Mouse (Mus musculus) ES-E14 (cell line): Measurements from ENCODE around the gene Hsh2d. TPM values are rescaled to one million over a fixed set of nuclear protein-coding genes. Genes with fewer than 3 reads are reported as not detected.
A peak's percentile ranks its signal among the peaks of the same experiment; 100 is the strongest.

Experiments
- DNase-seq: peaks from one replicate; pipeline ENCODE4 v3.0.0-alpha.2; 2013; ENCODE audit warnings: low read depth, low spot score
- H3K27ac ChIP-seq: 2 replicates; pipeline ENCODE4 v1.5.1; 2012; ENCODE audit warnings: low read depth, mild to moderate bottlenecking, low read length, moderate library complexity, mixed read lengths; ENCODE audit not compliant: poor library complexity, insufficient read depth, severe bottlenecking
- H3K36me3 ChIP-seq: 2 replicates; pipeline ENCODE4 v1.6.1; 2012; ENCODE audit warnings: mild to moderate bottlenecking, low read length, moderate library complexity, mixed read lengths; ENCODE audit not compliant: control insufficient read depth, poor library complexity, insufficient read depth, severe bottlenecking
- H3K4me1 ChIP-seq, 2 experiments: fragments of 150-350 bp in 1 of 2; sonication (generic) in 1 of 2; 2 replicates each; pipeline ENCODE4 v1.6.1; 2012; ENCODE audit warnings: low read length in 2 of 2, mild to moderate bottlenecking in 1 of 2, mixed read lengths in 1 of 2; ENCODE audit not compliant: control insufficient read depth in 2 of 2, insufficient read depth in 2 of 2, poor library complexity in 1 of 2
- H3K4me3 ChIP-seq, 2 experiments: fragments of 150-350 bp in 1 of 2; sonication (generic) in 1 of 2; 2 replicates each; pipeline ENCODE4 v1.5.1; 2012; ENCODE audit warnings: low read length in 2 of 2, low read depth in 1 of 2, mild to moderate bottlenecking in 1 of 2, mixed read lengths in 1 of 2; ENCODE audit not compliant: insufficient read depth in 1 of 2, poor library complexity in 1 of 2, severe bottlenecking in 1 of 2
- H3K9ac ChIP-seq: 2 replicates; pipeline ENCODE4 v1.6.1; 2012; ENCODE audit warnings: low read depth, mild to moderate bottlenecking, low read length, mixed read lengths; ENCODE audit not compliant: poor library complexity, insufficient read depth, severe bottlenecking
- H3K9me3 ChIP-seq: fragments of 150-350 bp; sonication (generic); 2 replicates; pipeline ENCODE4 v1.6.1; 2012; ENCODE audit warnings: low read depth, mild to moderate bottlenecking, low read length; ENCODE audit not compliant: control insufficient read depth, insufficient read depth
- CHD2 ChIP-seq: IDR thresholded peaks from 2 replicates; pipeline ENCODE4 v1.6.1; 2014; ENCODE audit warnings: mild to moderate bottlenecking, low read depth, low read length, inconsistent platforms
- HCFC1 ChIP-seq: IDR thresholded peaks from 2 replicates; pipeline ENCODE4 v1.6.1; 2012; ENCODE audit warnings: low read length, inconsistent platforms, borderline replicate concordance; ENCODE audit not compliant: insufficient read depth
- MAFK ChIP-seq: IDR thresholded peaks from 2 replicates; pipeline ENCODE4 v1.6.1; 2014; ENCODE audit warnings: mild to moderate bottlenecking, low read depth, low read length, inconsistent platforms; ENCODE audit not compliant: insufficient read depth
- ZC3H11A ChIP-seq: IDR thresholded peaks from 2 replicates; pipeline ENCODE4 v1.6.1; 2012; ENCODE audit warnings: low read depth, mild to moderate bottlenecking, inconsistent platforms, low read length, borderline replicate concordance
- ZNF384 ChIP-seq: IDR thresholded peaks from 2 replicates; pipeline ENCODE4 v1.6.1; 2012; ENCODE audit warnings: low read depth, low read length, inconsistent platforms
- in situ Hi-C, 2 experiments: fragments of 600-800 bp; cut with MboI; formaldehyde crosslinking; loops; one replicate each; pipeline ENCODE4 v1.15.1; 2025; ENCODE audit warnings: low sequenced_read_pairs in 2 of 2, inconsistent platforms in 1 of 2; ENCODE audit not compliant: unreplicated experiment in 2 of 2
- total RNA-seq: library from RNA; depleted of rRNA; stranded (reverse); fragments of 300-350 nt; gene quantifications from 2 replicates; pipeline ENCODE4 v1.2.3, GENCODE M21; 2012

The Hsh2d gene
- total RNA-seq, 1 experiment, result 0.45 TPM

- no peaks in the 10 kb centered on the region for H3K36me3 ChIP-seq
- H3K27ac ChIP-seq, result no peak overlapping the region
- H3K4me1 ChIP-seq, result 0 out of 4 replicates have a peak, but pooled peaks cover 0 to 1% of the 10 kb centered on the region in 2 experiments
- H3K9ac ChIP-seq, result no peak overlapping the region
- no peaks in the 10 kb centered on the region for H3K9me3 ChIP-seq
- DNase-seq, result no peak
- in situ Hi-C loops, result no loop called here
- no peak overlapping the region for H3K4me3 ChIP-seq
- TF ChIP-seq HCFC1 (no peak), MAFK (no peak), ZC3H11A (no peak), CHD2 (no peak), ZNF384 (no peak)
Observed at GRCm38 (mm10) chr8:72192065-72192464, 2.6 kb downstream of the Hsh2d start.

DNA sequence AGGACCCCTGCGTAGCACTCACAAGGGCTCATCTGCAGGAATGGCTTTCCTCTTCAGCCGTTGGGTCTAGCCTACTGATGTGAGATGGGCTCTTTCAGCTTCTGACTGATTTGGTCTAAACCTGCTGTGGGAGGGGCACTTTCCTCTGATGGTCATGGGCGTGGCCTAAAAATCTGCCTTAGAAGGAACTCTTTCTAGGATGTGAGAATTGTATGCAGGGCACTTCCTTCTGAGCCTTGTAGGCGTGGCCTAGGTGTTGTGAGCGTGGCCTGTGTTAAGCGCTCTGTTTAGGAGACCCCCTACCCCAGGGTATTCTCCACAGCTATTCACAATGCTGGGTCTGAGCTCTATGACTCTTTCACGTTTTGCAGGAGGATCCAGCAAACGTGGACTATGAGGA is 8.6 kb downstream of the Hsh2d start:
- Histone ChIP-seq H3K36me3 (no peaks in the 10 kb centered on the region), H3K9me3 (no peaks in the 10 kb centered on the region), H3K4me3 (peak overlapping the region in 1 of 2 experiments; percentile 48; a peak in 1 of 4 replicates), H3K4me1 (peaks cover 1 to 4% of the 10 kb centered on the region in 2 experiments; a peak in 1 of 4 replicates), H3K9ac (no peak overlapping the region), H3K27ac (no peak overlapping the region)
- in situ Hi-C loops, result no loop called here
- TF ChIP-seq ZC3H11A (no peak), MAFK (no peak), CHD2 (no peak), HCFC1 (no peak), ZNF384 (no peak)
- peak; percentile 62 for DNase-seq

GRCm38 (mm10) chr8:72208582-72208981 is 19.1 kb downstream of the Hsh2d start:
- TF ChIP-seq HCFC1 (no peak), CHD2 (no peak)
- no peaks in the 10 kb centered on the region for H3K9me3 ChIP-seq
- no peaks in the 10 kb centered on the region for H3K36me3 ChIP-seq
- H3K27ac ChIP-seq, result no peak overlapping the region
- in situ Hi-C loops, result no loop called here
- no peak for DNase-seq
- no peak overlapping the region for H3K9ac ChIP-seq
- no peak overlapping the region for H3K4me3 ChIP-seq
- no peaks in the 10 kb centered on the region for H3K4me1 ChIP-seq

DNA sequence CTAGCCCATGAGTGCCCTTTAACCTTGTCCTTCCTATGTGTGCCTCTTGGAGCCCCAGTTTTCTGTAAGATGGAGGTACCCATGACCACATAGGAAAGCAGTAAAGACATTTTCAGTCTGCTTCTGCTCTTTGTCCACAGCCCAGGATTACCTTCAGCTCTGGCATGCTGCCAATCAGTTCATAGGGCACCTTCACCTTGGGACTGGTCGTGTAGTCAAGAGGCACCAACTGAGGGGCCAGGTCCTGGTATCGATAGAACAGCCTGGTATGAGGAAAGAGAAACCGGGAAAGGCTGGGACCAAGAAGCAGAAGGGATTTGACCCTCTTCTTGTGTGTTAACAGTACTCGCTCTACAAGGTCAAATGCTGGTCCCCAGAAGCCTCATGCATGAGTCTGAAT is 20.8 kb downstream of the Hsh2d start:
- in situ Hi-C loops, result no loop called here
- H3K27ac ChIP-seq, result no peak overlapping the region
- H3K9me3 ChIP-seq, result no peaks in the 10 kb centered on the region
- no peak overlapping the region for H3K4me3 ChIP-seq
- DNase-seq, result no peak
- no peaks in the 10 kb centered on the region for H3K36me3 ChIP-seq
- no peak overlapping the region for H3K9ac ChIP-seq
- TF ChIP-seq ZC3H11A (no peak), MAFK (no peak), CHD2 (no peak), ZNF384 (no peak), HCFC1 (no peak)
- H3K4me1 ChIP-seq, result no peaks in the 10 kb centered on the region

GRCm38 (mm10) chr8:72210710-72211109 is 21.3 kb downstream of the Hsh2d start:
- Histone ChIP-seq H3K9ac (no peak overlapping the region), H3K36me3 (no peaks in the 10 kb centered on the region), H3K9me3 (no peaks in the 10 kb centered on the region), H3K4me3 (no peak overlapping the region), H3K27ac (no peak overlapping the region), H3K4me1 (no peaks in the 10 kb centered on the region)
- in situ Hi-C loops, result no loop called here
- DNase-seq, result no peak
- TF ChIP-seq MAFK (no peak), ZC3H11A (no peak), CHD2 (no peak), ZNF384 (no peak), HCFC1 (no peak)
